Mouse (Mus musculus) liver, embryonic 11.5 days (tissue): Measurements from ENCODE around the gene Fga. TPM values are rescaled to one million over a fixed set of nuclear protein-coding genes. Genes with fewer than 3 reads are reported as not detected.

ENCODE experiments used
- ATAC-seq: fragments of 200-750 bp; cut with Nextera tagmentation; replicated peaks from 2 replicates; pipeline ENCODE4 v1.8.0; 2017; ENCODE audit warnings: moderate number of reproducible peaks, mild to moderate bottlenecking, moderate TSS enrichment, moderate library complexity; ENCODE audit not compliant: low FRiP score
- DNase-seq: peaks from one replicate; pipeline ENCODE4 v3.0.0-alpha.2; 2017; ENCODE audit warnings: low spot score
- H3K27ac ChIP-seq: fragments of 300-500 bp; sonication (generic); 2 replicates; pipeline ENCODE4 v1.5.1; 2014; ENCODE audit warnings: mild to moderate bottlenecking, low read depth, low read length, control low read depth
- H3K27me3 ChIP-seq: fragments of 300-500 bp; sonication (generic); replicated peaks from 2 replicates; pipeline ENCODE4 v1.6.1; 2014; ENCODE audit warnings: low read length, mixed read lengths; ENCODE audit not compliant: control insufficient read depth, insufficient read depth
- H3K36me3 ChIP-seq: fragments of 300-500 bp; sonication (generic); 2 replicates; pipeline ENCODE4 v1.6.1; 2014; ENCODE audit warnings: mild to moderate bottlenecking, low read length, moderate library complexity, mixed read lengths; ENCODE audit not compliant: control insufficient read depth, insufficient read depth
- H3K4me1 ChIP-seq: fragments of 300-500 bp; sonication (generic); replicated peaks from 2 replicates; pipeline ENCODE4 v1.6.1; 2014; ENCODE audit warnings: low read length, mixed read lengths; ENCODE audit not compliant: control insufficient read depth, insufficient read depth
- H3K4me2 ChIP-seq: fragments of 300-500 bp; sonication (generic); 2 replicates; pipeline ENCODE4 v1.6.1; 2014; ENCODE audit warnings: mild to moderate bottlenecking, control low read depth, moderate library complexity
- H3K4me3 ChIP-seq: fragments of 300-500 bp; sonication (generic); 2 replicates; pipeline ENCODE4 v1.5.1; 2014; ENCODE audit warnings: low read depth, low read length, control low read depth
- H3K9ac ChIP-seq: fragments of 300-500 bp; sonication (generic); 2 replicates; pipeline ENCODE4 v1.6.1; 2014; ENCODE audit warnings: low read depth, low read length, control low read depth
- H3K9me3 ChIP-seq: fragments of 300-500 bp; sonication (generic); 2 replicates; pipeline ENCODE4 v1.6.1; 2016; ENCODE audit warnings: low read length, inconsistent platforms, mixed read lengths; ENCODE audit not compliant: control insufficient read depth
- WGBS: fragments of 180-500 bp; shearing (Covaris S2); extraction: QIAGEN DNeasy Blood & Tissue Kit; methylation state at CpG from one replicate; pipeline ENCODE4 v1.1.7; 2014; 5-methylcytosine and 5-hydroxymethylcytosine counted together
- polyA plus RNA-seq: library from polyadenylated mRNA; unstranded; fragments of >200 nt; fragmentation: Nextera tagmentation; extraction: Ambion mirVana; gene quantifications from 2 replicates; pipeline ENCODE4 v1.2.1, GENCODE M21; 2014

Fga gene
- 161 and 182 TPM in 2 replicates for polyA plus RNA-seq

GRCm38 (mm10) chr3:83025475-83026301 is at the start of gene Fga:
Gene Fga (plus strand): TSS chr3:83026076.
- ATAC-seq, result peak; percentile 70
- peak within 1 kb of the TSS; percentile 38 for H3K4me3 ChIP-seq
- no peaks in the 10 kb centered on the region for H3K27me3 ChIP-seq
- peak within 1 kb of the TSS; percentile 34; the same call in 1 of the 2 replicates for H3K9ac ChIP-seq
- H3K9me3 ChIP-seq, result no peaks in the 10 kb centered on the region
- H3K27ac ChIP-seq, result no peak within 1 kb of the TSS; the same call in 1 of the 2 replicates
- DNase-seq, result no peak
- no peaks in the 10 kb centered on the region for H3K4me1 ChIP-seq
- H3K36me3 ChIP-seq, result no peaks in the 10 kb centered on the region
- peak within 1 kb of the TSS; percentile 43; the same call in 1 of the 2 replicates for H3K4me2 ChIP-seq
- WGBS, result 64% methylated on average over 9 of the region's 9 CpGs

GRCm38 (mm10) chr3:82980818-82981217 is 45.1 kb upstream of the Fga start:
- no peaks in the 10 kb centered on the region for H3K36me3 ChIP-seq
- ATAC-seq, result no peak
- DNase-seq, result no peak
- WGBS, result 84% methylated on average over 6 of the region's 6 CpGs
- H3K4me1 ChIP-seq, result no peaks in the 10 kb centered on the region
- no peak overlapping the region for H3K4me2 ChIP-seq
- no peak overlapping the region for H3K9ac ChIP-seq
- no peaks in the 10 kb centered on the region for H3K27me3 ChIP-seq
- H3K4me3 ChIP-seq, result no peak overlapping the region
- H3K9me3 ChIP-seq, result no peaks in the 10 kb centered on the region
- no peak overlapping the region for H3K27ac ChIP-seq

GRCm38 (mm10) chr3:82981861-82982260 is 44.0 kb upstream of the Fga start:
- ATAC-seq (no peak), DNase-seq (no peak)
- H3K4me2 ChIP-seq, result no peak overlapping the region
- H3K27me3 ChIP-seq, result no peaks in the 10 kb centered on the region
- H3K4me3 ChIP-seq, result no peak overlapping the region
- H3K36me3 ChIP-seq, result no peaks in the 10 kb centered on the region
- 85% methylated on average over 8 of the region's 8 CpGs for WGBS
- no peak overlapping the region for H3K27ac ChIP-seq
- no peaks in the 10 kb centered on the region for H3K4me1 ChIP-seq
- no peak overlapping the region for H3K9ac ChIP-seq
- no peaks in the 10 kb centered on the region for H3K9me3 ChIP-seq

GRCm38 (mm10) chr3:82984840-82985239 is 41.0 kb upstream of the Fga start:
- no peak for ATAC-seq
- Histone ChIP-seq H3K27ac (no peak overlapping the region), H3K4me3 (no peak overlapping the region), H3K9me3 (no peaks in the 10 kb centered on the region), H3K9ac (no peak overlapping the region), H3K4me2 (no peak overlapping the region), H3K36me3 (no peaks in the 10 kb centered on the region), H3K4me1 (no peaks in the 10 kb centered on the region), H3K27me3 (no peaks in the 10 kb centered on the region)
- 77% methylated on average over 2 of the region's 2 CpGs for WGBS
- DNase-seq, result no peak

- H3K4me1 ChIP-seq, result no peaks in the 10 kb centered on the region
- H3K4me3 ChIP-seq, result no peak overlapping the region
- no peak overlapping the region for H3K4me2 ChIP-seq
- H3K36me3 ChIP-seq, result no peaks in the 10 kb centered on the region
- ATAC-seq, result no peak
- WGBS, result 78% methylated on average over 12 of the region's 12 CpGs
- no peaks in the 10 kb centered on the region for H3K27me3 ChIP-seq
- H3K9ac ChIP-seq, result no peak overlapping the region
- DNase-seq, result no peak
- H3K27ac ChIP-seq, result no peak overlapping the region
- no peaks in the 10 kb centered on the region for H3K9me3 ChIP-seq
These were observed 33.9 kb upstream of the Fga start for GRCm38 (mm10) chr3:82991963-82992362.

GRCm38 (mm10) chr3:82992956-82993355 is 32.9 kb upstream of the Fga start:
- no peak for DNase-seq
- no peaks in the 10 kb centered on the region for H3K27me3 ChIP-seq
- no peak overlapping the region for H3K27ac ChIP-seq
- H3K4me1 ChIP-seq, result no peaks in the 10 kb centered on the region
- no peaks in the 10 kb centered on the region for H3K9me3 ChIP-seq
- H3K4me2 ChIP-seq, result no peak overlapping the region
- H3K36me3 ChIP-seq, result no peaks in the 10 kb centered on the region
- WGBS, result 80% methylated on average over 6 of the region's 6 CpGs
- H3K4me3 ChIP-seq, result no peak overlapping the region
- ATAC-seq, result no peak
- no peak overlapping the region for H3K9ac ChIP-seq

- peak; percentile 50 for ATAC-seq
- Histone ChIP-seq H3K4me3 (no peak overlapping the region), H3K9ac (no peak overlapping the region)
These were observed 30.5 kb upstream of the Fga start for GRCm38 (mm10) chr3:82995368-82995767.

GRCm38 (mm10) chr3:82996656-82997055 is 29.2 kb upstream of the Fga start:
- Histone ChIP-seq H3K4me3 (no peak overlapping the region), H3K27ac (no peak overlapping the region), H3K4me2 (no peak overlapping the region), H3K9me3 (no peaks in the 10 kb centered on the region), H3K27me3 (no peaks in the 10 kb centered on the region), H3K36me3 (no peaks in the 10 kb centered on the region), H3K9ac (no peak overlapping the region), H3K4me1 (no peaks in the 10 kb centered on the region)
- WGBS, result 70% methylated on average over 3 of the region's 3 CpGs
- DNase-seq, result no peak
- ATAC-seq, result no peak

More at GRCm38 (mm10) chr3:82995368-82995767, 30.5 kb upstream of the Fga start:
- Histone ChIP-seq H3K4me2 (peak overlapping the region; percentile 56), H3K27me3 (no peaks in the 10 kb centered on the region), H3K9me3 (no peaks in the 10 kb centered on the region), H3K36me3 (no peaks in the 10 kb centered on the region), H3K4me1 (no peaks in the 10 kb centered on the region), H3K27ac (no peak overlapping the region)
- DNase-seq, result peak; percentile 54
- WGBS, result 2% methylated on average over 24 of the region's 24 CpGs
